Mouse (Mus musculus) kidney, adult 9 months (tissue): ENCODE results near the gene Ltk.
A peak's percentile ranks its signal among the peaks of the same experiment; 100 is the strongest.
"Not testable (repeated sequence)": the region's sequence is repeated elsewhere in the genome, so short reads cannot be mapped to it uniquely, and the experiment has no call there.

ENCODE experiments used
- DNase-seq: peaks from one replicate; pipeline ENCODE4 v3.0.0; 2022

Gene Ltk

GRCm38 (mm10) chr2:119758101-119758843, 2.0 kb downstream of the Ltk start:
- no peak for DNase-seq

DNA sequence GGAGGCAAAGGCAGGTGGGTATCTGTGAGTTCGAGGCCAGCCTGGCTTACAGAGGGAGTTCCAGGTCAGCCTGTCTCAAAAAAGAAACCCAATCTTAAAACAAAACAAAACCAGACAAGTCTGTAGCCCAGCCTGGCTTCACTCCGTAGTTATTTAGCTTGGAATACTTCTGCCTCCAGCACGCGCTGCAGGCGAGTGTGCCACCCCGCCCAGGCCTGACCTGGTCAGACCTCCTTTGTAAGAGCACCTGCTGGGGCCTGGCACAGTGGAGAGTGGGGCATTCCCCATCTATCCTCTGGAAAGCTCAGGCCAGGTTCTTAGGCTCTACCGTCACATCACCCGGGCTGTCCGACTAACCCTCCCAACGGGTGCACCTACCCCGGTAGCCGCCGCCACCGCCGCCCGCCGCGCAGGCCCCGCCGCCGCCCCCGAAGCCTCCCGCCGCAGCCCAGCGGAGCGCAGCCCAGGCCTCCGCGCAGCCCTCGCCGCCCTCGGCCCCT, 2.6 kb downstream of the Ltk start:
- DNase-seq: no peak

- no peak for DNase-seq
Observed at GRCm38 (mm10) chr2:119749260-119749659, 11.0 kb downstream of the Ltk start.

GRCm38 (mm10) chr2:119747554-119747953, 12.7 kb downstream of the Ltk start:
- no peak for DNase-seq

- DNase-seq: peak; percentile 36
Observed at GRCm38 (mm10) chr2:119745281-119745680, 14.9 kb downstream of the Ltk start.

- peak; percentile 32 for DNase-seq
Observed at GRCm38 (mm10) chr2:119744163-119745111, 15.8 kb downstream of the Ltk start.

- DNase-seq: no peak
Observed at GRCm38 (mm10) chr2:119743808-119744162, 16.4 kb downstream of the Ltk start.

DNA sequence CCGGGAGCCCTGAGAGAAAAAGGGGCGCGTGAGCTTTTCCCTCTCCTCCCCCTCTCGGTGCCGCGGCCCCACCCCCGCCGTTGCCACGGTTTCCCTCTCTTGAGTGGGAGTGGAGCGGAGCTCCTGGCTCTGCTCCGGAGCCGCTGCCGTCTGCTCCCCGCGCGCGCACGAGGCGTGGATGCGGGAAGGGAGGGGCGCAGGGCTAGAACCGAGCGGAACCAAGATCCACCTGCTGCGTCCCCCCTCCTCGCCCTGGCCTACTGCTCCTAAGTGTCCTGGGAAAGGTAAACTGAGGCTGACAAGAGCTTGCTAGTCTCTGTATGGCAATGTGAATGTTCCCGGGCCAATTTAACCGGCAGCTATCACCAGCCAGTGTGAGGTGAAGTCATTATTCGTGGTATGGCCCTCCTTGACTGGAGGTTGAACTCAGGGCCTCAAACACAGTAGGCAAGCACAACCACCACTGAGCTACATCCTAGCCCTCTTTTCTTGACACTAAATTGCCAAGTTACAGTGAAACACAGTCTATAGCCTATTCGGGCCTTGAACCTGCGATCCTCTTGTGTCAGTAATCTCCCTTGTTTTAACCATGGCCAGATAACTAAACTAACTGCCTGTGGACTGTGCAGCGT, 16.9 kb downstream of the Ltk start:
- DNase-seq: no peak

DNA sequence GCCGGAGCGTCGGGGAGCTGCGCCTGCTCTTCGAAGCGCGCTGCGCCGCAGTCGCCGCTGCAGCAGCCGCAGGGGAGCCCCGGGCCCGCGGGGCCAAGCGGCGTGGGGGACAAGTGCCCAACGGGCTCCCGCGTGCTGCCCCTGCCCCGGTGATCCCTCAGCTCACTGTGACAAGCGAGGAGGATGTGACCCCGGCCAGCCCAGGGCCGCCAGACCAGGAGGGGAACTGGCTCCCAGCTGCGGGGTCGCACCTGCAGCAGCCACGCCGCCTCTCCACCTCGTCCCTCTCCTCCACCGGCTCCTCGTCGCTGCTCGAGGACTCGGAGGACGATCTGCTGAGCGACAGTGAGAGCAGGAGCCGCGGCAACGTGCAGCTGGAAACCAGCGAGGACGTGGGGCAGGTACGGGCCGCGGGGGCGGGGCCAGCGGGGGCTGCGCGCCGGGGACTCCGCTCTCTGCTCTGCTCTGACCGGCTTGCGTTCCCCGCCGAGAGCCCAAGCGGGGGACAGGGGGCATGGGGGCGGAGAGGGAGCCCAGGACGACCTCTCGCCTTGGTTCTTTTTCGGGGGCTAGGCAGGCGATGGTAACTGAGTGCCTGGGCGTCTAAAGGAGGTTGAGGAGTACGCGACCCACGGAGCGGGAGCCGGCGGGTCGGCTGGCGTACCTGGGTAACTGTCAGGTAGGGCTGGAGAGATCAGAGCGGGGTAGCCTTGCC, 17.6 kb downstream of the Ltk start:
- no peak for DNase-seq

DNA sequence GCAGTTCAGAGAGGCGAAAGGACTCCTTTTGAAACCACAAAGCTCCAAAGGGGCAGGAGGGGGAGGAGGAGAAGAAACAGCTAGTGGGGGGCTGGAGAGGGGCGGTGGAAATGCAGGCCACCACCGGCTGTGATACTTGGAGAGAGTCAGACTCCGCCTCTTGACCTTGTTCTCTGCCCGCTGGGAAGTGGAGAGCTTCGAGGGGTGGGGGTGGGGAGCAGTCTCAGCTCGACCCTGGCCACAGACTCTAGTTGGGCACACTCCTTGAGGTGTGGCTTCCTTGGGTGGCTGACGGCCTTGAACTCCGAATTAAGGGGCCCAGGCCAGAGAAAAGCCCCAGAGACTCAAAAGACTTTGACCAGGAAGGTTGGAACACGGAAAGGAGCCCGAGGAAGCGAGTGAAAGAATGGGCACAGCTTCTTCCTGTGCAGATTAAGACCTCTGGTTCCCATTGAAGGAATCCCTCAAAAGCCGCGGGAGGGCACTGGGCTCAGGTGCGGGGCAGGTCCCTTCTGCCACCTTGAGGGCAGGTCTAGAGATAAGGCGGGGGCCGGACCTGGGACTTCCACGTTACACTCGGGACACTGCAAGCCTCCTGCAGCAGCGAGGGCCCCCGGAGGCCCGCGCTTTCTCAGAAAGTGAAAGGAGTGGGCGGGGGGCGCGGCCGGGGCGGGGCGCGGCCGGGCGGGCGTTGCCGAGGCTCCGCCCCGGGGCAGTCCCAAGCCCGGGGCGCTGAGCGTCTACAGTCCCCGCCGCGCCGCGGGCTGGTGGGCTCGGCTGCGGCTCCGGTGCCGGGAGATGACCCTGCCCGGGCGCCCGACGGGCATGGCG, 18.4 kb downstream of the Ltk start, which contains the start of gene Itpka:
Gene Itpka (plus strand): TSS at position 757 of the 831 bp plus-strand sequence.
- peak; percentile 34 for DNase-seq

- no peak for DNase-seq
Observed at GRCm38 (mm10) chr2:119740567-119740966, 19.7 kb downstream of the Ltk start.

- DNase-seq: no peak
Observed at GRCm38 (mm10) chr2:119737124-119737523, 23.1 kb downstream of the Ltk start.

- no peak for DNase-seq
Observed at GRCm38 (mm10) chr2:119730735-119731134, 29.5 kb downstream of the Ltk start.

DNA sequence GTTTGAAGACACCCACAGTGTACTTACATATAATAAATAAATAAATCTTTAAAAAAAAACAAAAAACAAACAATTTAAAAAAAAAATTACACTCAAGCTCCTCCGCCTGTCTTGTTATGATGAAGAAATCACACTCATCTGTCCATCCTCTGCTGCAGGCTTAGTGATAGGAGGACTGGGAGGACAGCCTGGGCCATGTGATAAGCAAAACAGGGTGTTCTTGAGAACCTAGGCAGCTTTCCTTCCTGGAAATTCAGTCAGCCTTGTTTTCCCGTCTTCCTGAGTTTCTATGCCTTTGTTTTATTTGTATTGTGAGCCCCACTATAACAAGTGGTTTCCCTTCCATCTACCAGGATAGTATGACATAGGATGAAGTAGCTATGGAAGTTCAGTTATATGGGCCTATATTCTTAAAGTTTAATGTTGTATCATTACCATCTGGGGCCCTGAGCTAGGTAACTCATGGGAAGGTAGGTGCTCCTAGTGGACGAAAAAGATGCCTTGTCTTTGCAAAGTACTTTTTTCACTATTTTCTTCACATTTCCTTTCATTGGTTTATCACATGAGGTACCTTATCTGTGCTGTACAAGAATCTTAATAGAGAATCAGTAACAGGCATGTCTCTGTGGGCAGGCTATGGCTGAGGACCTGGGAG, 32.3 kb downstream of the Ltk start:
- no peak for DNase-seq

DNA sequence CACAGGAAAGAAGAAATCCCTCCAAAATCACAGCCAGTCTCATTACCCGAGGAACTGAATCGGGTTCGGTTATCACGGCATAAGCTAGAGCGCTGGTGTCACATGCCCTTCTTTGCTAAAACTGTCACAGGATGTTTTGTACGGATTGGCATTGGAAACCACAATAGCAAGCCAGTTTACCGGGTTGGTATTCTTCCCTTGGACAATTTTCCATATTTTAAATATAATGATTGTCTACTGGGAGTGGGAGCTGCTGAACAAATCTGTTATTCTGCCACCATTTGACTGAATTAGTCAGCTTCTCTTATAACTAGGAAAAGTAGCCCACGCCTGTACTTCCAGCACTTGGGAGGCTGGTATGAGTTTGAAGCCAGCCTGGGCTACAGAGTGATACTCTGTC, 39.2 kb downstream of the Ltk start:
- DNase-seq: no peak

DNA sequence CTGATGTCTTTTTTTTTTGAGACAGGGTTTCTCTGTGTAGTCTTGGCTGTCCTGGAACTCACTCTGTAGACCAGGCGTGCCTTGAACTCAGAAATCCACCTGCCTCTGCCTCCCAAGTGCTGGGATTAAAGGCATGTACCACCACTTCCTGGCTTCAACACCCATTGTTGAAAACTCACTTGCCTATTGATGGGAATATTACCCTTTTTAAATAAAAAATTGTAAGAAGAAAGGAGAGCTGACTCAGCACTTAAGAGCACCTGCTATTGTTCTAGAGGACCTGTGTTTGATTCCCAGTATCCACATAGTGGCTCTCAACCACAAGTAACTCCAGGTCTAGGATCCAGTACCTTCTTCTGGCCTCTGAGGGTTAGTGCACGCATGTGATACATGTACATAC, 44.4 kb downstream of the Ltk start:
- not testable (repeated sequence) for DNase-seq

DNA sequence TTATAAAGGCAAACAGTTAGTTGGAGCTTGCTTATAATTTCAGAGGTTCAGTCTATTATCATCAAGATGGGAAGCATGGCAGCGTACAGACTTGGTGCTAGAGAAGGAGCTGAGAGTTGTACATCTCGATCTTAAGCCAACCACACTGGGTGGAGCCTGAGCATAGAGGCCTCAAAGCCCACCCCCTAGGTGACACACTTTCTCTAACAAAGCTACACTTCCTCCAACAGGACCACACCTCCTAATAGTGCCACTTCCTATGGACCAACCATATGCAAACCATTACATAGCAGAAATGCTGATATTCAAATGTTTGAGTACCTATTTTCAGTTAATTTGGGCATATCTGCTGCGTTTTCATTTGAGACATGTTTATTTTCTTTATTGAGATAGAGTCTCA, 50.2 kb downstream of the Ltk start:
- DNase-seq: no peak

DNA sequence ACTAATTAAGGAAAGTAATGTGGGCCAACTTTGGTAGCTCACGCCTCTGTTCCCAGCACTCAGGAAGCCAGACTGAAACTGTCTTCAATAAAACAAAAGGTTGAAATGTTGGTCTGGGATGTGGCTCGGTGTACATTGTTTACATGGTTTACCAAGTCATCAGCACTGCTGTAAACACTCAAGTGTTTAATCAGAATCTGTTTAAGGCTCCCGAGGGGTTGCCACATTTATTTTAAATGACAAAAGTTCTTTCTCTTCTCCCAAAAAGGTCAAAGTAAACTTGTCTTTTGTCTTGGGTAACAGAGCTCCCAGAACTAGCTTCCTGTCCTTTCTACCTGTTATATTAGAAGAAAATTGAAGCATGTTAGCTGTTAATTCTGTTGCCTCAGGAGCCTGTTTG, 52.6 kb downstream of the Ltk start:
- DNase-seq: no peak

DNA sequence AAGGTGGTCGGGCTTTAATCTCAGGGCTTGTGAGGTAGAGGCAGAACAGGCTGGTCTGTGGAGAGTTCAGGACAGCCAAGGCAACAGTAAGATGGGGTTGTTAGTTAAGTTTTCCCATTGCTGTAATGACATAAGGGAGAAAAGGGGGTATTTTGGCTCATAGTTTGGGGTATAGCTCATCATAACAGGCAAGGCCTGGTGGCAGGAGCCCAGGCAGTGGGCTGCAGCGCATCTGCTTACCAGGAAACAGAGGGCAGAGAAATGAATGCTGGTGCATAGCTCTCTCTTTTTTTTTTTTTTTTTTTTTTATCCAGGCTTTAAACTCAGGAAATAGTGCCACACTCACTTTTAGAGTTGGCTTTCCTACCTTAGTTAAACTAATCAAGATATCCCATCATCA, 57.1 kb downstream of the Ltk start:
- no peak for DNase-seq
